Mouse (Mus musculus) gastrocnemius, adult 2 months (tissue): Measurements from ENCODE around the gene Tcp10c. TPM values are rescaled to one million over a fixed set of nuclear protein-coding genes. Genes with fewer than 3 reads are reported as not detected.
"Not testable (repeated sequence)": the region's sequence is repeated elsewhere in the genome, so short reads cannot be mapped to it uniquely, and the experiment has no call there.

ENCODE experiments used
- DNase-seq: peaks from one replicate; pipeline ENCODE4 v3.0.0; 2022
- H3K27ac ChIP-seq: fragments of 200-600 bp; 2 replicates; pipeline ENCODE4 v1.8.1; 2022; ENCODE audit warnings: mild to moderate bottlenecking
- H3K4me3 ChIP-seq: fragments of 200-600 bp; 2 replicates; pipeline ENCODE4 v1.8.1; 2022; ENCODE audit warnings: mild to moderate bottlenecking, moderate library complexity
- intact Hi-C: fragments of 180-260 bp; cut with DNase I; formaldehyde crosslinking; loops from one replicate; pipeline ENCODE4 v1.15.1; 2025
- total RNA-seq, 2 experiments: library from RNA; stranded (reverse); gene quantifications; 2 replicates each; pipeline ENCODE4 v1.2.3; 2021

The Tcp10c gene
- total RNA-seq, 2 experiments from 2014 or later = not detected

DNA sequence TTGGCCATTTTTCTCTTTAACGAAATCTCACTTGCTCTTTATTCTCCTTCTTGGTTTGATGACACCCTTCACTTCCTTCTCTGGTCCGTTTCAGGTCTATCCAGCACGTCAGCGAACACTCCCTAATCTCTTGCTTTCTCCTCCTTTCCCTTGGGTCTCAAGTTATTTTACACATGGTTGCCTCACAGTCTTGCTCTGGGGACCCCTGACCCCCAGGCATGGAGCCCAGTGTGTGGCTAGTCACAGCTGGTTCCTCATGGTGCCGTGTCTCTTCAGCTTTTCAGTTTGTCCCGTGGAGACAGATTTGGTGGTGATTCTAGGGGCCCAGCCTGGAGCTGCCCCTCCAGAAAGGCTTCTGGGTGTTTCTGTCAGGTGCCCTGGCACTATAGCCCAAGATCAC lies 16.4 kb downstream of the Tcp10c start:
- intact Hi-C loops, DNase-seq, H3K27ac ChIP-seq, H3K4me3 ChIP-seq: not testable (repeated sequence)

DNA sequence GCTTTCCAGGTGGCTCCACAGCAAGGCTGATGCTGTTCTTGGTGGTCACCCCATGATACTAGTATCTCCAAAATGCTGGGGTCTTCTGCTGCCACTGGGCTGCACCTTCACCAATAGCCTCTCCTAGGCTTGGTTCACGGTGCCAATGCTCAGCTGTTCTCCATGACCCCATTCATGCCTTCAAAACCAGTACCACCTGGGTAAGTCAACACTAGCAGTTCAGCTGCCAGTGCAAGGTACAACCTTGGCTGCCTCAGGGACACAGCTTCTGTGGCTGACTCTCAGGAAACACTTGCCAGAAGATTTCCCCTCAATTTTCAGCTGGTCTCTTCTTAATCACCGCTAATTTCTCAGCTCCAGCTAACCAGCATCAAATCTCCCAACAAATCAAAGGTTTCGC lies 24.0 kb downstream of the Tcp10c start:
- H3K4me3 ChIP-seq, intact Hi-C loops, DNase-seq, H3K27ac ChIP-seq: not testable (repeated sequence)

DNA sequence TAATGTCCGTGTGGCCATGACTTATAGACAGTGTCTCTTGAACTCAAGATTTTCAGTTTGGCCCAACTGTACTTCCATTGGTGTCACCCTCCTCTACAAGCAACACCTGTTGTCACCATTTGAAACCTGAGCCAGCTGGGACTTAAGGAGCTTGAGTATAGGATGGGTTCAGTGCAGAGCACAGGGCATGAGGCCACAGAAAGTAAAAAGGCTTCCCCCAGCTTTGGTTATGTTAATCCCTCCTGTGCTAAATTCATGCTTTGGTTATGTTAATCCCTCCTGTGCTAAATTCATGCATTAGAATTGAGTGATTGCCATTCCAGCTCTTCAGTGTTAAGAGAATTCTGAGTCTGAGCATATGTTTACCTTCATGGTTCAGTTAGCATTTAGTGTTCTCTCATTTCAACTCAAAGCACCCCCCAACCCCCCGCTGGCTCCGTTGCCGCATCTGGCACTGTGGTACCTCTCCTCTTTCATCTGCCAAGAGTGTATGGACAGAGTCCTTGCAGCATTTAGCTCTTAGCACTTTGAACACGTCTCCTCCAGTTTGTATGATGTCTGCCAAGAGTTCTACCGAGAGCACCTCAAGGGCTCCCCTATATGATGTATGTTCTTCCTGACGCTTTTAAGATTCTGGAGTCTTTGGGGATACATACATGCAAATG lies 25.7 kb downstream of the Tcp10c start:
- H3K27ac ChIP-seq, H3K4me3 ChIP-seq: not testable (repeated sequence)

DNA sequence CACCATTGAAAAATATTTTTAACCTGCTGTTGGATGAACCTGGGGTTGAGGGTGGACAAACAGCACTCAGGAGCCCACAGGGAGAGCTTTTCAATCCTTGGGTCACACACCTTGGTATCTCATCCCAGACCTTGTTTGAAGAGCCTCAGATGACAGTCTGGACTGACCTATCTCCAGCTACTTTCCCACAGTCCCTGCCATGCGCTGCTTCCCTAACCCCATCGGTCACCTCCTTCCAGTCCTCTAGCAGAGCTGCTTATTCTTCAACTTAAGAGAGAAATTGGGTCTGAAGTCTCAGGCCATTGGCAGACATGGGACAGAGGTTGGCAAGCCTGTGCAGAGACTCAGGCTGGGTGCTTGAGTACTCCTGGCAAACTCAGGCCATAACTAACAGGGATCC lies 26.9 kb downstream of the Tcp10c start:
- H3K27ac ChIP-seq, H3K4me3 ChIP-seq, DNase-seq, intact Hi-C loops: not testable (repeated sequence)

More for the DNA sequence above, 25.7 kb downstream of the Tcp10c start:
- DNase-seq, intact Hi-C loops: not testable (repeated sequence)

DNA sequence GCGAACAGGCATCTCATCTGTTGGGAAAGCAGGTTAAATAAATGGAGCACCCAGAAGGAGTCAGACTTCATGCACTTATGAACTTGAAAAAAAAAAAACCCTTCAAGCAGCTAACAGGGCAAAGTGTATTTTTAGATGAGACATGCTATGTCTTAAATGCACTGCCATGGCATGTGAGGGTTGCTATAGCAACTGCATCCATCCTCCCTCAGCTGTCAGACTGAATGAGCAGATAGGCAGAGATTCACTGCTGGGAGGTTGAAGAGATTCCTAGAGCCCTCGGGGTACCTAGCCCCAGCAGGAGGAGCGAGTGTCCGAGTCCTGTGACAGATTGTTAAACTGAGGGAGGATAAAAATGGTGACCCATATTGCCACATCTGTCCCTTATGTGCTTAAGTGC lies 36.6 kb downstream of the Tcp10c start:
- H3K4me3 ChIP-seq, intact Hi-C loops: not testable (repeated sequence)

DNA sequence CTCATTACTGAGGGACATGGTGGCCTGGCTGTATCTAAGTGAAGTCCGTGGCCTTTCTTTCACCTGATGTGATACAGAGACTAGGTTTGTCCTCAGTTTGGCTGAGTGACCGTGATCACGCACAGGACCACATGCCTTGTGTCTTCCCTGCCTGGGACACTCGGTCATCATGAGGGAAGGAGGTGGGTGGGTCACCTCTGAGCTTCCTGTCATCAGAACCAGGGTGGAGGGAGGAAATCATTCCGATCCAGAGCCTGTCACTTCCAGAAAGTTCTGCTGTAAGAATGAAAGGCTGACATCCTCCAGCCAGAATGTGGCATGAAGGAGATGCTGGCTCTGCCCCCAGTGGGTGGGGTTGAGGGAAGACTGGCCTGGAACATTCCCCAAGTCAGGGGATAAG lies 45.6 kb downstream of the Tcp10c start:
- intact Hi-C loops, DNase-seq, H3K27ac ChIP-seq, H3K4me3 ChIP-seq: not testable (repeated sequence)

More for the DNA sequence above, 36.6 kb downstream of the Tcp10c start:
- not testable (repeated sequence) for H3K27ac ChIP-seq, DNase-seq

DNA sequence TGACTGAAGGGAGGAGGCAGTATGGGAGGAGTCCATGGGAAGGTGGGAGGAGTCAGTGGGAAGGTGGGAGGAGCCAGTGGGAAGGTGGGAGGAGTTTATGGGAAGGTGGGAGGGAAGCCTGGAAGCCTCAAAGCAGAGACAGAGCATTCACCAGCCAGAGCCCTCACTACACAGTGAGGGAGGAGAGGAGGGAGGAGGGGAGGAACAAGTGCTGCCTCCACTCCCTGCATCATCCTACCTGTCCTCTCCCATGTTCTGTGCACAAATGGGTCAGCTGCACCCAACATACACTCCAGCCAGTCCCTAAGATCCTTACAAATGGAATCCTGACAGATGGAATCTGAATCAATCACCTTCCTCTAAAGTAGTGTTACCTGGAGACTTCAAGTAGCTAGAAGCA lies 47.7 kb downstream of the Tcp10c start:
- H3K4me3 ChIP-seq, intact Hi-C loops, DNase-seq, H3K27ac ChIP-seq: not testable (repeated sequence)

DNA sequence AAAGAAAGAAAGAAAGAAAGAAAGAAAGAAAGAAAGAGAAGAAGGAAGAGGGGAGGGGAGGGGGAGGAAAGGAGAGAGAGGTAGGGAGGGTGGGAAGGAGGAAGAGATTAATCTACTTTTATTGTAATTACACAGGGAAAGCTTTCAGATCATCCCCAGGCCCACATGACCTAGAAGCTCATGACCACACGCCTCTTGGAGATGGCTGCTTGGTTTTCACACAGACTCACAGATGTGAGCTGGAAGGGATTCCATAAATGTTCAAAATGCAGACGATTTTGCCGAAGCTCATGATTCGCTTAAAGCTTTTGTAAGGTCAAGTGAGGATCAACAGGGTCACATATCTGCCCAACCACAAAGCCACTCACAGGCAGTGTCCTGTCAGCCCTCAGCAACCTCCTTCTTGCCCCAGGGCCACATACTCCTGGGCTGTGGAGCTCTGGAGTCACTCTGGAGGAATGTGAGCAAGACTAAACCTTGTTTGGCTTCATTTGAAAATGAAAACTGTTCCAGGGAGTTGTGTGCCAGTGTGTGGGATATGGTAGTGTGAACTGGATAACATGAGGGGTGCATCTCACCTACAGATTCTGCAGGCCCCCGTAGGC lies 49.3 kb downstream of the Tcp10c start:
- DNase-seq, intact Hi-C loops, H3K27ac ChIP-seq, H3K4me3 ChIP-seq: not testable (repeated sequence)

DNA sequence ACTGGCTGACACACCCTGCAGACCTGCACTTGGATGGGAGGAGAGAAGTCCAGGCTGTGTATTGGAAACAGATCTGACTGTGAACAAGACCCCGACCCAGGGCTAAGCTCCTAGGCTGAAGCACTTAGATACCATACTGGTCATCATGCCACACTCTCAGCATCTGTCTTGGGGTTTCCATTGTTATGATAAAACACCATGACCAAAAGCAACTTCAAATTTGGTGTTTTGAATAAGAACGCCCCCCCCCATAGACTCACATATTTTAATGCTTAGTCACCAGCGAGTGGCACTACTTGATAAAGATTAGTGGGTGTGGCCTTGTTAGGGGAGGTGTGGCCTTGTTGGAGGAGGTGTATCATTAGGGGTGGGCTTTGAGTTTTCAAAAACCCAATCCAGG lies 51.7 kb downstream of the Tcp10c start:
- H3K4me3 ChIP-seq, H3K27ac ChIP-seq, intact Hi-C loops, DNase-seq: not testable (repeated sequence)

DNA sequence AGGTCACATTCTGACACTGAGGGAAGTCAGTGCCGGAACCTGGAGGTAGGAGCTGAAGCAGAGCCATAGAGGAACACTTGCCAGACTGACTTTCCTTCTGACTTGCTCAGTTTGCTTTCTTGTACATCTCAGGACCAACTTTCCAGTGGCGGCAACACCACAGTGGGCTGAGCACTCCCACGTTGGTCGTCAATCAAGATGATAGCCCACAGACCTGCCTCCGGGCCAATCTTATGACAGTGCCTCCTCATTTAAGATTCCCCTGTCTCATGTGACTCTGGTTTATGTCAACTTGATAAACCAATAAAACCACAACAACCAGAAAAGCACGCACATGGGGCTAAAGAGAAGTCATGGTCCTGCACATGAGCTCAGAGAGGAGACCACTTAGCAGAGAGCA lies 52.3 kb downstream of the Tcp10c start:
- H3K27ac ChIP-seq, DNase-seq, intact Hi-C loops, H3K4me3 ChIP-seq: not testable (repeated sequence)

DNA sequence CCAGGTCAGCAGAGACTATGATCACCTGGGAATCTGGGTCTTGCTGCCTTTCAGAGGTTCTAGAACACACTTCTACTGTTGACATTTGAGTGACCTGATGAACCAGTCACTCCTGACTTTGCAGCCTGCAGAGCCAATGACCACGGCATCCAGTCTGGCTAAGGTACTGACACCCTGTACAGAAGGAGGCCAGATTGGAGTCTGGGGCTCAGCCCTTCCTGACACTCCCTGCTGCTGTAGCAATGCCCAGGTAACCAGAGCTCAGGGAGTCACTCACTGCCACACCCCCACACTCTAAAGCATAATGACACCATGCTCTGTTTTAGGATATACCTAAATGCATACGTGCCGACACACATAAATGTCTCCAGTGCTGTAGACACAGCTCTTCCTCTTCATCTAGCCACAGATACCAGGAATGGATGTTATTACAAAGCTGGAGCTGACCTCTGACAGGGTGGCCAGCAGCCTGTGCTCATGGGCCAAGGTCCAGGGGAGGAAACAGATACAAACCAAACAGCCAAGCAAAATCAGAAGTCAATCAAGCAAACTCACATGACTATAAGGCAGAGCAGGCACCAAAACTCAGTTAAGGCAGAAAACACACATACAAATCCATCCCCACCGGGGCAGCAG lies 53.4 kb downstream of the Tcp10c start:
- intact Hi-C loops = not testable (repeated sequence)

DNA sequence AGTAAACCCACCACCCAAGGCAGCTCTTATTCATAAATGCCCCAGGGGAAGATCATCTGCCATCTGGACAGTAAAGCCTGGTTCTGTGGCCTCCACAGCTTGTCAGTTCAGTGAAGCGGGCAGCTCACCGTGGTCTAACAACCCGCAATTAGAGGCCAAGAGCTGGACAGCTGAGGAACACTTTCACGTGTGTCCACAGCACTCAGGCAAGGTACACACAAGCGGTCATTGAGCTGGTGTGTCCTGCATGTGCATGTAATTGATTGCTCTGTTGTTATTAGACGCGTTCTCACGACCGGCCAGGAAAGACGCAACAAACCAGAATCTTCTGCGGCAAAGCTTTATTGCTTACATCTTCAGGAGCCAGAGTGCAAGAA lies 53.9 kb downstream of the Tcp10c start:
- intact Hi-C loops, H3K4me3 ChIP-seq, H3K27ac ChIP-seq, DNase-seq: not testable (repeated sequence)

More for the DNA sequence above, 53.4 kb downstream of the Tcp10c start:
- DNase-seq, H3K27ac ChIP-seq, H3K4me3 ChIP-seq: not testable (repeated sequence)

DNA sequence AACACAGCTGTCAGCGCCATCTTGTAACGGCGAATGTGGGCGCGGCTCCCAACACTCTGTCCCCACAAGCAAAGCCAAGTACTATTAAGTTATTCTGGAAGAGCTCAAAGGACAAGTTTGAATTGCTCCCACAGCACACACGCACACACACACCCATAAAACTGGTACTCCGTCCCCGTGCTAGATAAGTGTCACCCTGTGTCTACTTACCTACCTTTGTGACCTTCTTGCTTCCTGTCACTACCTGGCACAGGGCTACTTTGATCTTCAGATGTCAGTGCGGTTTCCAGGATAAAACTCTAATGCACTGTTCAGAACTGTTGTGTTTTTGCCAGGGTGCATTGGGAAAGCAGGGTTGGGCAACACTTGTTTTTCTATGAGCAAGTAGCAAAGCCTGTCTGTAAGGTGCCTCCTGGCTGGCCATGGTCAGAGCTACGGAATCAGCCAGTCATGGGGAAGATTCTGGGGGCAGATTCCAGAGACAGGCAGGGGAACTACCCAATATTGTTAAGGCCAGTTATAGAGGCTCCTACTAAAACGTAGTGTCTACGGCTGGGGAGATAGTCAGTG lies 66.7 kb downstream of the Tcp10c start:
- intact Hi-C loops, DNase-seq, H3K27ac ChIP-seq: not testable (repeated sequence)

DNA sequence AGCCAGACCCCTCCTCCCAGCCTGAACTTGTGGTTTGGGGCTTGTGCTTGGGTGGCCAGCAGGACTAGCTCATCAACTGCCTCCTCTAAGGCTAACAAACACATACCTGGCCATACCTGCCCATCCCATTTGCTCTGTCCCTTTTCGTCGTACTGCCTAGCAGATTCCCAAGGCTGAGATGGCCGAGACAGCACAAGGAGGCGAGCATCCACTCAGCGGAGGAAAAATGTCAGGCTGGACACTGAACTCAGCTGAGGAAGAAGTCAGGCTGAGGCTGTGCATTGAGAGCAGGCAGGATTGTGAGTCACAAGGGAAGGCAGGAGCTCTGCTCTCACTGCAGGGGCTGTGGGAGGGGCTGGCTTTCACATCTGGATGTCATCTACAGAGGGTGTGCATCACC lies 68.3 kb downstream of the Tcp10c start:
- DNase-seq, H3K4me3 ChIP-seq, H3K27ac ChIP-seq, intact Hi-C loops: not testable (repeated sequence)

More for the DNA sequence above, 66.7 kb downstream of the Tcp10c start:
- not testable (repeated sequence) for H3K4me3 ChIP-seq

DNA sequence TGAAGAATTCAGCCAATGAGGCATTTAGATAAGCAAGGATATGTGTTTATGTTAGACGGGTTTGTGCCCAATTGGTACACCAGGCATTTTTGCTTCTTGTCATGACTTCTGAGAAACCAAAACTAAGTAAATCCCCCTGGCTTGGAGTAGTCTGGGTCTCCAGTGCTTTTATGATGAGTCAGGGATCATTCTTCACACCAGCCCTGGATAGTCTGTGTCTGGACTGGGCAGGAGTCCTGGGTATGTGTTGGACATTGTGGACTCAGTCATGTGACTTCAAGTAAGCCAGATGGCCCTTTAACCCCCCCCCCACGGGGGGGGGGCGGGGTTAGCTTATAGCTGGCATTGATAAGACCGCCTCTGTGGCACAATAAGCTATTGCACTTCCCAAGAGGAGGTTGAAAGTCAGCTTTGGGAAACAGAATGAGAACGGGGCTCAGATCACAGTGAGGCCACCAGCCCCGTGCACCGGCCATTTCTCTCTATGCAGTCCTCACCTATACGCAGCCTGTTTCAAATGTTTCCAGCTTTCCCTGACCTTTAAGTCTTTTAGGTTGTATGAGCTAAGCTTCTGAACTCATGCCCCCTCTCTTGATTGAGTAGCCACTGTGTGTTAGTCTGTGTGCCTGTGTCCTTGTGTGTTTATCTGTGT lies 69.1 kb downstream of the Tcp10c start:
- H3K27ac ChIP-seq, H3K4me3 ChIP-seq, intact Hi-C loops, DNase-seq: not testable (repeated sequence)

DNA sequence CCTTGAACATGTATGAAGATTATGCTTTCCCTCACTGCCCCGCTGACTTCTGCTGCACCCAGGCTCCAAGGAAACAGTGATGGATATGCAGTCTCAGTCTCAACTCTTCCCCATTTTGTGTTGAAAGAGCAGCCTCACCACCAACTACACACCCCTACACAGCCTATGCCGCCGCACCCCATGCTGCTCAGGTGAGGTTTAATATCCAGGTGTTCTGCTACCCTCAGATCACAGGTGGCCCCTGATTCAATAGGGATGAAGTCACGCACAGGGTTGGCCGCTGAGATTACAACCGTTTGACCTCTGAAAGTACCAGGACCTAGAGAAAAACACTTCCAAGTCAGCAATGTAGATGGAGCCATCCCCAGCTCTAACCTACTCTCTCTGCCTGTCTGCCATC lies 69.9 kb downstream of the Tcp10c start:
- H3K27ac ChIP-seq, DNase-seq, intact Hi-C loops, H3K4me3 ChIP-seq: not testable (repeated sequence)

DNA sequence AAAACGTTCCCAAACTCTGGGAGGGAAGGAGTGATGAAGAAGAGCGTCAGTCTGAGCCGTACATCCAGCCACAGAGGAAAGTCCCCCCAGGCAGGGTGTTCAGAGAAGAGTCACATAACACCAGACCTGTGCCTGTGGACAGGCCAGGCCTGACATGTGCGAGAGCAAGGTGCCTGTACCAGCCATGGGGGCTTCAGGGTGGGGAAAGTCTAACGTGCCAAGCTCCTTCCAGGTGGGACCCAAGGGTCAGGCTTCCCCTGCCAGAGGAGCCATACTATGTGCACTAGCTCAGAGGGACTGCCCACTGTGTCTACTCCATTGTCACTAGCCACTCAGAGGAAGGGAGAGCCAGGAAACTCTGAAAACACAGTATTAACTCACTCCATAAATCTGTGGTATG lies 71.3 kb downstream of the Tcp10c start:
- intact Hi-C loops, H3K4me3 ChIP-seq, H3K27ac ChIP-seq: not testable (repeated sequence)
- peak; percentile 3 for DNase-seq

DNA sequence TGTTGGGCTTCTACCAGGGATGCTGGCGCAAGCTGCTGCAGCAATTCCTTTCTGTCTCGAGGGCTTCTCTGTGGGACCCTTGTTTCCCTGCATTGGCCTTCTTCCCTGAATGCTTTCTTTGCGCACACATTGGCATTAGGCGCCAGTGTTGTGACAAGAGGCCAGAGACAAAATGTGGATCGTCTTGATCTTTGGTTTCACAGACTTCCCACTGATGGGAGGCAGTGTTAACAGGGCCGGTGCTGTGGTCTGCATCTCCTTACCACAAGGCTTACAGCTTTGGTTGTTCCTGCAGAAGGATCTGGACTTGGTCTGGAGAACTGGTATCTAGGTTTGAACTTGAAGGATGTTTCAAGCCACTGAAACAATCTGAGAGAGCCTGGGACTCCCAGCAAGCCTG lies 72.1 kb downstream of the Tcp10c start:
- intact Hi-C loops, DNase-seq, H3K4me3 ChIP-seq, H3K27ac ChIP-seq: not testable (repeated sequence)
